Mouse (Mus musculus): ENCODE data around the gene Syt2. TPM values are rescaled to one million over a fixed set of nuclear protein-coding genes. Genes with fewer than 3 reads are reported as not detected.
A peak's percentile ranks its signal among the peaks of the same experiment; 100 is the strongest.

Syt2 gene
- polyA plus RNA-seq, 1 experiment from 2014 or later, result 1.6 TPM

GRCm38 (mm10) chr1:134645408-134646200, 873 bp upstream of the Syt2 start:
- H3K4me2 ChIP-seq (replicated peaks; ENCODE audit: low read depth, low read length), result peak overlapping the region; percentile 94
- 13% methylated on average over 16 of the region's 16 CpGs for WGBS
- H3K27ac ChIP-seq (ENCODE audit: low read length), result no peak overlapping the region
- ATAC-seq (ENCODE audit: low FRiP score, low TSS enrichment), result no peak
- peak overlapping the region; percentile 59; the same call in 1 of the 2 replicates for H3K9ac ChIP-seq (replicated peaks; ENCODE audit: low read length)
- H3K4me1 ChIP-seq (ENCODE audit: insufficient read depth, low read length), result peaks cover 22% of the 10 kb centered on the region
- H3K27me3 ChIP-seq (ENCODE audit: insufficient read depth, low read length), result peaks cover 55% of the 10 kb centered on the region
- H3K36me3 ChIP-seq (ENCODE audit: insufficient read depth, low read length), result no peaks in the 10 kb centered on the region
- peak overlapping the region; percentile 62 for H3K4me3 ChIP-seq (ENCODE audit: low read length)
- H3K9me3 ChIP-seq (ENCODE audit: low read length), result no peaks in the 10 kb centered on the region

DNA sequence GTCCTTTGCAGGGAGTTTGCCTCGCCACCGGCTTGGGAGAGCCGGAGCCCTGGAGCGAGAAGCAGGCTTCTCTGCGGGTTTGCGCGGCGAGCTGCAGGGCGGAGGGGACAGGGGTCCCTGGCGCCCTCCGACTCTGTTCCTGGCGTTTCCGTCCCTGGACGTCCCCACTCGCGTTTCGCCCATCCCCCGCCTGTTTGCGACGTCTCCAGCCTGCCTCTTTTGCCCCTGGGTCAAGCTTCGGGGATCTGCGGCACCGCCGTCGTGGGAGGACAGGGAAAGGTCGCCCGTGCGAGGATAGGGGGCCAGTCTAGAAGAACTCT, 446 bp downstream of the Syt2 start:
- Histone ChIP-seq H3K9ac (replicated peaks; ENCODE audit: low read length) (peak overlapping the region; percentile 59; the same call in 1 of the 2 replicates), H3K36me3 (ENCODE audit: insufficient read depth, low read length) (no peaks in the 10 kb centered on the region), H3K27me3 (ENCODE audit: insufficient read depth, low read length) (peaks cover 55% of the 10 kb centered on the region), H3K4me2 (replicated peaks; ENCODE audit: low read depth, low read length) (peak overlapping the region; percentile 94), H3K4me3 (ENCODE audit: low read length) (peak overlapping the region; percentile 62), H3K4me1 (ENCODE audit: insufficient read depth, low read length) (peaks cover 35% of the 10 kb centered on the region), H3K27ac (ENCODE audit: low read length) (no peak overlapping the region), H3K9me3 (ENCODE audit: low read length) (no peaks in the 10 kb centered on the region)
- ATAC-seq (ENCODE audit: low FRiP score, low TSS enrichment), result no peak
- WGBS, result 1% methylated on average over 28 of the region's 28 CpGs

GRCm38 (mm10) chr1:134647591-134647990, 1.1 kb downstream of the Syt2 start:
- no peaks in the 10 kb centered on the region for H3K9me3 ChIP-seq (ENCODE audit: low read length)
- H3K4me3 ChIP-seq (ENCODE audit: low read length), result 0 out of 2 replicates have a peak overlapping the region, but pooled peaks have one; percentile 62
- H3K27me3 ChIP-seq (ENCODE audit: insufficient read depth, low read length), result peaks cover 55% of the 10 kb centered on the region
- H3K4me2 ChIP-seq (replicated peaks; ENCODE audit: low read depth, low read length), result peak overlapping the region; percentile 94; the same call in 1 of the 2 replicates
- no peak overlapping the region for H3K9ac ChIP-seq (replicated peaks; ENCODE audit: low read length)
- H3K27ac ChIP-seq (ENCODE audit: low read length), result no peak overlapping the region
- ATAC-seq (ENCODE audit: low FRiP score, low TSS enrichment), result no peak
- 45% methylated on average over 7 of the region's 7 CpGs for WGBS
- peaks cover 39% of the 10 kb centered on the region for H3K4me1 ChIP-seq (ENCODE audit: insufficient read depth, low read length)
- H3K36me3 ChIP-seq (ENCODE audit: insufficient read depth, low read length), result no peaks in the 10 kb centered on the region

DNA sequence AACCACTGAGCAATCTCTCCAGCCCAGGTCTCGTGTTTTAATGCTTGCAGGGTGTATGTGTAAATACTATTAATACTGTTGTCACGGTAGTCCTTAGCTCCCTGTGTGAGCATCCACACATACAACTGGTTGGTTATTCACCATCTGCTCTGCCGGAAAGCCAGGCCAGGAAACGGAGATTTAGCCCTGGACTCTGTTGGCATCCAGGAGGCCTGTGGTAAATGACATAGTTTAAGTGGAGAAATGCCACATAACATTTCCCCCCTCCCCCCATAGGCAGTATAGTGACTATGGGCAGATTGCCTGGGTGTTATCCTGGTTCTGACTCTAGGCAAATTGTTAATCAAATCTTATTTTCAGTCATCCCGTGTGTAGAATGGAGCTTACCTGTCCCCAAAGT, 4.3 kb downstream of the Syt2 start:
- H3K9ac ChIP-seq (replicated peaks; ENCODE audit: low read length), result no peak overlapping the region
- no peak overlapping the region for H3K4me3 ChIP-seq (ENCODE audit: low read length)
- H3K27ac ChIP-seq (ENCODE audit: low read length), result peak overlapping the region; percentile 82; the same call in 1 of the 2 replicates
- no peak for ATAC-seq (ENCODE audit: low FRiP score, low TSS enrichment)
- peak overlapping the region; percentile 43 for H3K4me2 ChIP-seq (replicated peaks; ENCODE audit: low read depth, low read length)
- H3K27me3 ChIP-seq (ENCODE audit: insufficient read depth, low read length), result peaks cover 27% of the 10 kb centered on the region
- H3K36me3 ChIP-seq (ENCODE audit: insufficient read depth, low read length), result no peaks in the 10 kb centered on the region
- 71% methylated on average over 5 of the region's 5 CpGs for WGBS
- H3K9me3 ChIP-seq (ENCODE audit: low read length), result no peaks in the 10 kb centered on the region
- H3K4me1 ChIP-seq (ENCODE audit: insufficient read depth, low read length), result peaks cover 35% of the 10 kb centered on the region

- Histone ChIP-seq H3K9me3 (ENCODE audit: low read length) (no peaks in the 10 kb centered on the region), H3K4me3 (ENCODE audit: low read length) (peak overlapping the region; percentile 4; the same call in 1 of the 2 replicates), H3K36me3 (ENCODE audit: insufficient read depth, low read length) (no peaks in the 10 kb centered on the region), H3K27ac (ENCODE audit: low read length) (peak overlapping the region; percentile 82), H3K9ac (replicated peaks; ENCODE audit: low read length) (peak overlapping the region; percentile 52; the same call in 1 of the 2 replicates), H3K27me3 (ENCODE audit: insufficient read depth, low read length) (peaks cover 22% of the 10 kb centered on the region), H3K4me2 (replicated peaks; ENCODE audit: low read depth, low read length) (peak overlapping the region; percentile 43), H3K4me1 (ENCODE audit: insufficient read depth, low read length) (peaks cover 30% of the 10 kb centered on the region)
- ATAC-seq (ENCODE audit: low FRiP score, low TSS enrichment), result peak; percentile 36
- WGBS, result 18% methylated on average over 13 of the region's 13 CpGs
Observed at GRCm38 (mm10) chr1:134651268-134651850, 4.9 kb downstream of the Syt2 start.

GRCm38 (mm10) chr1:134651851-134652398, 5.4 kb downstream of the Syt2 start:
- 32% methylated on average over 4 of the region's 4 CpGs for WGBS
- Histone ChIP-seq H3K4me1 (ENCODE audit: insufficient read depth, low read length) (peaks cover 24% of the 10 kb centered on the region), H3K36me3 (ENCODE audit: insufficient read depth, low read length) (no peaks in the 10 kb centered on the region), H3K27ac (ENCODE audit: low read length) (peak overlapping the region; percentile 82), H3K9me3 (ENCODE audit: low read length) (no peaks in the 10 kb centered on the region), H3K4me2 (replicated peaks; ENCODE audit: low read depth, low read length) (peak overlapping the region; percentile 43), H3K4me3 (ENCODE audit: low read length) (no peak overlapping the region), H3K9ac (replicated peaks; ENCODE audit: low read length) (peak overlapping the region; percentile 1; the same call in 1 of the 2 replicates), H3K27me3 (ENCODE audit: insufficient read depth, low read length) (peaks cover 16% of the 10 kb centered on the region)
- ATAC-seq (ENCODE audit: low FRiP score, low TSS enrichment), result peak; percentile 81

DNA sequence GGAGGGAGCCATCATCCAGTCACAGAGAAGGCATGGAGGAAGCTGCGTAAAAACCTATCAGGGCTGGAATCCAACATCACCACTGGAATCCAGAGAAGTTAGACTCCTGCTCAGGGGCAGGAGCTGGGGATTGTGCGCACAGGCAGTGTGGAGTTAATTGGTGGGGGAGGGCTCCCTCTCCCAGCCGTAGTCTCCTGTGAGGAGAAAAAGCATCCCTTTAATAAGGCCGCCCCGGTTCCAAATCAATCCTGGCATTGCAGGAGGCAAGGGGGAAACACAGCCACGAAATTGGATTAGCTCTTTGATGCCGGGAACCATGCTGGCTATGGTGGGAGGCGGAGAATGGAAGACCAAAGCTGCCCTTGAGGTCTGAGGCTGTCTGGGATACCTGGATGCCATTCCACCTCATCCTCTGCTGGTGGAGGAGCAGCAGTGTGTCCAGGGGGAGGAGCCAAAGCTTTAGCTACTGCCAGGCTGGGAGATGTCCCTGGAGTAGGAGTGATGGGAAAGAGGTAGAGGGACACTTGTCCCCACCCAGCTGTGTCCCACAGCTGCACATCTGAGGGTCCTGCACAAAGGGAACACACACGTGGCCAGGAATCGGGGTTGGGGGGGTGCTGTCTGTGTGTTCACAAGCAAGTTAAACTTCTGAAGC, 7.3 kb downstream of the Syt2 start:
- Histone ChIP-seq H3K4me3 (ENCODE audit: low read length) (no peak overlapping the region), H3K9me3 (ENCODE audit: low read length) (no peaks in the 10 kb centered on the region), H3K36me3 (ENCODE audit: insufficient read depth, low read length) (no peaks in the 10 kb centered on the region), H3K9ac (replicated peaks; ENCODE audit: low read length) (no peak overlapping the region), H3K4me2 (replicated peaks; ENCODE audit: low read depth, low read length) (no peak overlapping the region), H3K27ac (ENCODE audit: low read length) (no peak overlapping the region), H3K4me1 (ENCODE audit: insufficient read depth, low read length) (peaks cover 18% of the 10 kb centered on the region), H3K27me3 (ENCODE audit: insufficient read depth, low read length) (no peaks in the 10 kb centered on the region; the same call in 1 of the 2 replicates)
- ATAC-seq (ENCODE audit: low FRiP score, low TSS enrichment), result no peak
- 50% methylated on average over 10 of the region's 10 CpGs for WGBS

DNA sequence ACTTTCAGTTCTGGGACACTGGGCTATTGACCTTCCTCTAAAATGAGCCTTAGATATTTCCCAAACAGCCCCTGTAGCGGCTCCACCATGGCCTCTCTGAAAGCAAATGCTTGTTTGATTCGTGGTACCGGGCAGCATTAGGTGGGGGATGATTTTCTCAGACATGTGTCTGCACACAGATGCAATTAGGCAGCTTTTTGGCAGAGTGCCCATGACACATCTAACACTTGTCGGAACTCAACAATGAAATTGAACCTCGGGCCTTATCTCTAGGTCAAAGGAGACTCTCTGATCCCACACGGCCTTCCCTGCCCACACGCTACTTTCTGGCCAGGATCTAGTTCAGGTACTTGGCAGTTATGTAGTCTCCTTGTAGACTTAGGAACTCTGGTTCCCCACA, 12.4 kb downstream of the Syt2 start:
- Histone ChIP-seq H3K4me3 (ENCODE audit: low read length) (no peak overlapping the region), H3K4me1 (ENCODE audit: insufficient read depth, low read length) (peaks cover 17% of the 10 kb centered on the region), H3K9ac (replicated peaks; ENCODE audit: low read length) (no peak overlapping the region), H3K9me3 (ENCODE audit: low read length) (no peaks in the 10 kb centered on the region), H3K36me3 (ENCODE audit: insufficient read depth, low read length) (no peaks in the 10 kb centered on the region), H3K27me3 (ENCODE audit: insufficient read depth, low read length) (no peaks in the 10 kb centered on the region), H3K27ac (ENCODE audit: low read length) (no peak overlapping the region), H3K4me2 (replicated peaks; ENCODE audit: low read depth, low read length) (no peak overlapping the region)
- WGBS, result 42% methylated on average over 7 of the region's 7 CpGs
- ATAC-seq (ENCODE audit: low FRiP score, low TSS enrichment), result no peak

DNA sequence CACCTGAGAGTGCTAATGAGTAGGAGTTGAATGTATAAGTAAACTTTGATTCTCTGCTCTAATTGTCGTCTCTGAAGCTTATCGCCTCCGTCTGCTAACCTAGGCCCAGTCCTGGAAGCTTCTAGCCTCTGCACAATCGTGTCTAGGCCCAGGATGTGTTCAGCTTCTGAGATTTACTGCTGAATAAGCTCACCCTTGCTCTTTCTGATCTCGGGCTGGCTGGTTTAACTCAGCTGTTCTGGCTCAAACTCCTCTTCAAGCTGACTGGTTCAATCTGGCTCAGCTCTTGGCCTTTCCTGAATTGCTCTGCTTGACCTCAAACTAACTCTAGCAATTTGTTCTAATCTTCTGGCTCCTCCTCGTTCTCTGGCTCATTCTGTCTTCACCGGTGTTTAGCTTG, 13.7 kb downstream of the Syt2 start:
- H3K9me3 ChIP-seq (ENCODE audit: low read length), result no peaks in the 10 kb centered on the region
- peaks cover 17% of the 10 kb centered on the region for H3K4me1 ChIP-seq (ENCODE audit: insufficient read depth, low read length)
- ATAC-seq (ENCODE audit: low FRiP score, low TSS enrichment), result peak; percentile 74; the same call in 1 of the 2 replicates
- H3K4me2 ChIP-seq (replicated peaks; ENCODE audit: low read depth, low read length), result no peak overlapping the region
- H3K9ac ChIP-seq (replicated peaks; ENCODE audit: low read length), result no peak overlapping the region
- H3K27me3 ChIP-seq (ENCODE audit: insufficient read depth, low read length), result no peaks in the 10 kb centered on the region
- H3K36me3 ChIP-seq (ENCODE audit: insufficient read depth, low read length), result no peaks in the 10 kb centered on the region
- 13% methylated on average over 7 of the region's 7 CpGs for WGBS
- no peak overlapping the region for H3K4me3 ChIP-seq (ENCODE audit: low read length)
- 0 out of 2 replicates have a peak overlapping the region, but pooled peaks have one; percentile 50 for H3K27ac ChIP-seq (ENCODE audit: low read length)
